Mouse (Mus musculus): ENCODE measurements around the gene Gm20388. TPM values are rescaled to one million over a fixed set of nuclear protein-coding genes. Genes with fewer than 3 reads are reported as not detected.
A peak's percentile ranks its signal among the peaks of the same experiment; 100 is the strongest.

The Gm20388 gene
- polyA plus RNA-seq, 1 experiment from 2014 or later = not detected

DNA sequence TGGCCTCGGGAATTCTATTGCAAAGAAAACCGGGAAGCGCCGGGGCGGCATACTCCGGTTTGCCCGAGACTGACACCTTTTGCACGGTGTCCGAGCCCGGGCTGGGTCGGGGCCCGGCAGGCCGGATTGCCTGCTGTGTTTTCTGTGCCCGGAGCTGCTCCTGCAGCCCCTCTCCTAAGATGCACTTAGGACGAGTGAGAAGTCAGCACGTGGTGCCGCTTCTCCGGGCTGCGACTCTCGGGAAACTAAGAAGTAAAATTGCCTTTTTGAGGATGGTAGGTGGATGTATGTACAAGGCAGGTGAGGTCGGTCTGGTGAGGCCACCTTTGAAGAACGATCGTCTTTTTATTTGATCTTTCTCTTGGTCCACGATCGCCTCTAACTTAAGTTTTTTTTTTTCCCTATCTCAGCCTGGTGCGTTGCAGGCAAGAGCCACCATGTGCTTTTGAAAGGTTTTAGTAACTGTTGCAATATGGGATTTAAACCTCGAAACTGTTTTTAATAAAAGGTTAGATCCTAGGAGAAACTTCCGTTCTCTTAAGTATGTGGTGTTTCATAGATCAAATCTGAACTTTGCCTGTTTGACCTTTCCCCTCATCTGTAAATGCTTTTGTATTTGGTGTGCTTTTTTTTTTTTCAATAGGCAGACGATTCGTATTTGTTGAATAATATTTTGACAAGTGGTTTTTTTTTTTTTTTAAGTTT, 769 bp downstream of the Gm20388 start:
- H3K4me1 ChIP-seq (replicated peaks; ENCODE audit: control insufficient read depth, insufficient read depth, low read length) = peaks cover 45% of the 10 kb centered on the region
- under 1% methylated on average over 30 of the region's 30 CpGs for WGBS
- no peaks in the 10 kb centered on the region for H3K36me3 ChIP-seq (ENCODE audit: control insufficient read depth, insufficient read depth, low read length)

DNA sequence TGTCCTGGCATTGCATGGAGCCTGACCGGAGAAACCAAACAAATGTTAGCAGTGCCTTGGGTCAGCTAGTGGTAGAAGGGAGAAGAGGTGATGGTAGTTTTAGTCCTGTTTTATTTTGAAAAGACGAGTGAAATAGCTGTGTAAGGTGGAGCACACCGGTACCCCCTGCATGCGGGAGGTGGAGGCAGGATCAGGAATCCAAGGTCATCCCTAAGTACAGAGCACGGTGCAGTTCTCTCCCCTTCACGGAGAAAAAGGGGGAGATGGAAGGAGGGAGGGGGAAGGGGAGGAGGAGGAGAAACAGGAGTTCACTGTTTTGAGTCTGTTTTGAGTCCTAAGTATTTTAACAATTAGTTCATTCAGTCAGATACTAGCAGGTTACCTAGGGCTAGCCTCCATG, 2.0 kb downstream of the Gm20388 start:
- peaks cover 57% of the 10 kb centered on the region for H3K4me1 ChIP-seq (replicated peaks; ENCODE audit: control insufficient read depth, insufficient read depth, low read length)
- H3K36me3 ChIP-seq (ENCODE audit: control insufficient read depth, insufficient read depth, low read length) = no peaks in the 10 kb centered on the region
- H3K27ac ChIP-seq (ENCODE audit: low read length) = peak overlapping the region; percentile 73; the same call in 1 of the 2 replicates
- peak overlapping the region; percentile 71; the same call in 1 of the 2 replicates for H3K4me3 ChIP-seq (ENCODE audit: low read length)
- H3K4me2 ChIP-seq (ENCODE audit: low read depth, low read length) = peak overlapping the region; percentile 91
- ATAC-seq (ENCODE audit: low read depth) = no peak
- no peaks in the 10 kb centered on the region; the same call in 1 of the 2 replicates for H3K27me3 ChIP-seq (ENCODE audit: control insufficient read depth, insufficient read depth, low read depth, low read length)
- 41% methylated on average over 6 of the region's 6 CpGs for WGBS
- no peak overlapping the region; the same call in 1 of the 2 replicates for H3K9ac ChIP-seq (ENCODE audit: low read length)
- H3K9me3 ChIP-seq (ENCODE audit: control insufficient read depth, low read length) = no peaks in the 10 kb centered on the region

More for the DNA sequence above, 769 bp downstream of the Gm20388 start:
- Histone ChIP-seq H3K4me2 (ENCODE audit: low read depth, low read length) (peak overlapping the region; percentile 91), H3K9me3 (ENCODE audit: control insufficient read depth, low read length) (no peaks in the 10 kb centered on the region), H3K27ac (ENCODE audit: low read length) (peak overlapping the region; percentile 85), H3K4me3 (ENCODE audit: low read length) (peak overlapping the region; percentile 71), H3K9ac (ENCODE audit: low read length) (peak overlapping the region; percentile 83), H3K27me3 (ENCODE audit: control insufficient read depth, insufficient read depth, low read depth, low read length) (no peaks in the 10 kb centered on the region; the same call in 1 of the 2 replicates)
- peak; percentile 56 for ATAC-seq (ENCODE audit: low read depth)

DNA sequence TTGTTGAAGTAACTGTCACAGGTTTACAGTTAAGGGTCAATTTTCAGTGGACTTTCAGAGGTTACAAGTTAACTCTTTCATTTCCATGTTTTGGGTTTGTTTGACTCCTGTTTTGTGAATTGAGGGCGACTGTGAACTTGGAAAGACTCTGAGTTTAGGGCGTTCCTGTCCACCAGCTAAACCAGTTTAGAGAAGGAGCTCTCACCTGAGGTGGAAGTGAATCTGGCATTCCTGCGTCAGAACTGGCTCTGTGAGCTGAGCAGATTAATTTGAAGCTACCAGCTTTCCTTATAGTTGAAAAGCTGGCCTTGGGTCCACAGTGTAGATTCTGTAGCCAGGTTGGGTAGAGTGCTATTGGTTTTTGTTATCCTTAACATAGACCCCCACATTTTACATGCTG, 2.5 kb downstream of the Gm20388 start:
- Histone ChIP-seq H3K36me3 (ENCODE audit: control insufficient read depth, insufficient read depth, low read length) (no peaks in the 10 kb centered on the region), H3K4me1 (replicated peaks; ENCODE audit: control insufficient read depth, insufficient read depth, low read length) (peaks cover 57% of the 10 kb centered on the region), H3K9ac (ENCODE audit: low read length) (no peak overlapping the region), H3K4me2 (ENCODE audit: low read depth, low read length) (peak overlapping the region; percentile 91), H3K9me3 (ENCODE audit: control insufficient read depth, low read length) (no peaks in the 10 kb centered on the region), H3K27me3 (ENCODE audit: control insufficient read depth, insufficient read depth, low read depth, low read length) (no peaks in the 10 kb centered on the region; the same call in 1 of the 2 replicates), H3K4me3 (ENCODE audit: low read length) (no peak overlapping the region), H3K27ac (ENCODE audit: low read length) (peak overlapping the region; percentile 73)
- ATAC-seq (ENCODE audit: low read depth) = no peak
- 46% methylated on average over 3 of the region's 3 CpGs for WGBS

DNA sequence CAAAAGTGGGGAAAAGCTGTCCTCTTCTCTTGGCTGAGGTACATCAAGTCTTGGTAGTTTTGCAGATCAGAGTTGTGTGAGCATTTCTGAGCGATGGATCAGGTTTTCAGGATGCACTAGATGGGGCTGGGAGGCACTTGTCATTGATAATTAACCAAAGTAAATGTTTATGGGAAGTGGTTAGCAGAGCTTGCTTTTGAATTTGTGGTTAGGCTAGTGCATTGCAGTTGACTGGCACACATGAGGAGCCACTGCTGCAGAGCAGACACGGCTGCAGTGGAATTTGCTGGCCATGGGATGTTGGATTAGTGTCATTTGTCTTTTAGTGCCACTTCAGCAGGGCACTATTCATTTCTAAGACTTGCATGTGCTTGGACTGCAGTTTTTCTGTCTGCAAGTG, 3.5 kb downstream of the Gm20388 start:
- ATAC-seq (ENCODE audit: low read depth) = no peak
- H3K27me3 ChIP-seq (ENCODE audit: control insufficient read depth, insufficient read depth, low read depth, low read length) = no peaks in the 10 kb centered on the region; the same call in 1 of the 2 replicates
- H3K36me3 ChIP-seq (ENCODE audit: control insufficient read depth, insufficient read depth, low read length) = no peaks in the 10 kb centered on the region
- peaks cover 57% of the 10 kb centered on the region for H3K4me1 ChIP-seq (replicated peaks; ENCODE audit: control insufficient read depth, insufficient read depth, low read length)
- peak overlapping the region; percentile 73; the same call in 1 of the 2 replicates for H3K27ac ChIP-seq (ENCODE audit: low read length)
- WGBS = 27% methylated on average over 2 of the region's 2 CpGs
- no peaks in the 10 kb centered on the region for H3K9me3 ChIP-seq (ENCODE audit: control insufficient read depth, low read length)
- peak overlapping the region; percentile 25 for H3K9ac ChIP-seq (ENCODE audit: low read length)
- peak overlapping the region; percentile 21; the same call in 1 of the 2 replicates for H3K4me2 ChIP-seq (ENCODE audit: low read depth, low read length)
- H3K4me3 ChIP-seq (ENCODE audit: low read length) = no peak overlapping the region

DNA sequence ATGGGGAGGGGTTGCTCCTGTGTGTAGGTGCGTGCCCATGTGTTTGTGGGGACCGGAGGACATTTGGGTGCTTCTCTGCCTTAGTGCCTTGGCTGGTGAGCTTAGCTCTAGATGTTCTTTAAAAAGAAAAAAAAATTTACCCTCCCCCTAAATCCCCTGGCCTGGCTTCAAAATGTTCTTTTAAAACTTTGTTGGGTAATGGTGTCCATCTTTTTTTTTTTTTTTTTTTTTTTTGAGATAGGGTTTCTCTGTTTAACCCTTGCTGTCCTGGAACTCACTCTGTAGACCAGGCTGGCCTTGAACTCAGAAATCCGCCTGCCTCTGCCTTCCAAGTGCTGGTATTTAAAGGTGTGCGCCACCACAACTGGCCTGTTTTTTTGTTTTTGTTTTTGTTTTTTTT, 4.7 kb downstream of the Gm20388 start:
- Histone ChIP-seq H3K36me3 (ENCODE audit: control insufficient read depth, insufficient read depth, low read length) (no peaks in the 10 kb centered on the region), H3K4me1 (replicated peaks; ENCODE audit: control insufficient read depth, insufficient read depth, low read length) (peaks cover 51% of the 10 kb centered on the region), H3K9me3 (ENCODE audit: control insufficient read depth, low read length) (no peaks in the 10 kb centered on the region), H3K27me3 (ENCODE audit: control insufficient read depth, insufficient read depth, low read depth, low read length) (no peaks in the 10 kb centered on the region), H3K9ac (ENCODE audit: low read length) (0 out of 2 replicates have a peak overlapping the region, but pooled peaks have one; percentile 16), H3K4me3 (ENCODE audit: low read length) (no peak overlapping the region), H3K27ac (ENCODE audit: low read length) (no peak overlapping the region), H3K4me2 (ENCODE audit: low read depth, low read length) (0 out of 2 replicates have a peak overlapping the region, but pooled peaks have one; percentile 10)
- no peak for ATAC-seq (ENCODE audit: low read depth)
- 83% methylated on average over 4 of the region's 4 CpGs for WGBS

- no peak overlapping the region for H3K9ac ChIP-seq (ENCODE audit: low read length)
- H3K27ac ChIP-seq (ENCODE audit: low read length) = no peak overlapping the region
- no peak overlapping the region for H3K4me2 ChIP-seq (ENCODE audit: low read depth, low read length)
Observed at GRCm38 (mm10) chr8:119916237-119916892, 5.7 kb downstream of the Gm20388 start.

GRCm38 (mm10) chr8:119917415-119917814, 6.8 kb downstream of the Gm20388 start:
- H3K4me3 ChIP-seq (ENCODE audit: low read length) = no peak overlapping the region
- no peak overlapping the region for H3K9ac ChIP-seq (ENCODE audit: low read length)
- H3K9me3 ChIP-seq (ENCODE audit: control insufficient read depth, low read length) = no peaks in the 10 kb centered on the region
- no peak for ATAC-seq (ENCODE audit: low read depth)
- no peak overlapping the region for H3K27ac ChIP-seq (ENCODE audit: low read length)
- no peaks in the 10 kb centered on the region for H3K36me3 ChIP-seq (ENCODE audit: control insufficient read depth, insufficient read depth, low read length)
- no peak overlapping the region for H3K4me2 ChIP-seq (ENCODE audit: low read depth, low read length)
- WGBS = 73% methylated on average over 3 of the region's 3 CpGs
- H3K27me3 ChIP-seq (ENCODE audit: control insufficient read depth, insufficient read depth, low read depth, low read length) = no peaks in the 10 kb centered on the region
- peaks cover 48% of the 10 kb centered on the region for H3K4me1 ChIP-seq (replicated peaks; ENCODE audit: control insufficient read depth, insufficient read depth, low read length)

More at GRCm38 (mm10) chr8:119916237-119916892, 5.7 kb downstream of the Gm20388 start:
- 69% methylated on average over 16 of the region's 16 CpGs for WGBS
- H3K9me3 ChIP-seq (ENCODE audit: control insufficient read depth, low read length) = no peaks in the 10 kb centered on the region
- H3K36me3 ChIP-seq (ENCODE audit: control insufficient read depth, insufficient read depth, low read length) = no peaks in the 10 kb centered on the region
- peaks cover 50% of the 10 kb centered on the region for H3K4me1 ChIP-seq (replicated peaks; ENCODE audit: control insufficient read depth, insufficient read depth, low read length)
- ATAC-seq (ENCODE audit: low read depth) = no peak
- no peaks in the 10 kb centered on the region for H3K27me3 ChIP-seq (ENCODE audit: control insufficient read depth, insufficient read depth, low read depth, low read length)
- H3K4me3 ChIP-seq (ENCODE audit: low read length) = no peak overlapping the region

GRCm38 (mm10) chr8:119918155-119918567, 7.5 kb downstream of the Gm20388 start:
- Histone ChIP-seq H3K4me1 (replicated peaks; ENCODE audit: control insufficient read depth, insufficient read depth, low read length) (peaks cover 43% of the 10 kb centered on the region), H3K36me3 (ENCODE audit: control insufficient read depth, insufficient read depth, low read length) (no peaks in the 10 kb centered on the region), H3K9ac (ENCODE audit: low read length) (no peak overlapping the region), H3K27ac (ENCODE audit: low read length) (no peak overlapping the region), H3K27me3 (ENCODE audit: control insufficient read depth, insufficient read depth, low read depth, low read length) (no peaks in the 10 kb centered on the region), H3K4me2 (ENCODE audit: low read depth, low read length) (no peak overlapping the region), H3K9me3 (ENCODE audit: control insufficient read depth, low read length) (no peaks in the 10 kb centered on the region), H3K4me3 (ENCODE audit: low read length) (no peak overlapping the region)
- WGBS = 54% methylated on average over 1 of the region's 1 CpGs
- no peak for ATAC-seq (ENCODE audit: low read depth)

- H3K27me3 ChIP-seq (ENCODE audit: control insufficient read depth, insufficient read depth, low read depth, low read length) = no peaks in the 10 kb centered on the region
- no peak overlapping the region for H3K4me3 ChIP-seq (ENCODE audit: low read length)
- no peaks in the 10 kb centered on the region for H3K9me3 ChIP-seq (ENCODE audit: control insufficient read depth, low read length)
- H3K9ac ChIP-seq (ENCODE audit: low read length) = no peak overlapping the region
- no peaks in the 10 kb centered on the region for H3K36me3 ChIP-seq (ENCODE audit: control insufficient read depth, insufficient read depth, low read length)
- no peak for ATAC-seq (ENCODE audit: low read depth)
- H3K27ac ChIP-seq (ENCODE audit: low read length) = no peak overlapping the region
- WGBS = 85% methylated on average over 5 of the region's 5 CpGs
- H3K4me2 ChIP-seq (ENCODE audit: low read depth, low read length) = no peak overlapping the region
- peaks cover 5% of the 10 kb centered on the region; the same call in 1 of the 2 replicates for H3K4me1 ChIP-seq (replicated peaks; ENCODE audit: control insufficient read depth, insufficient read depth, low read length)
Observed at GRCm38 (mm10) chr8:119923259-119923658, 12.6 kb downstream of the Gm20388 start.
